Mouse (Mus musculus) intestine, embryonic 14.5 days (tissue): ENCODE measurements around the gene Sh3bp2. TPM values are rescaled to one million over a fixed set of nuclear protein-coding genes. Genes with fewer than 3 reads are reported as not detected.
"Not testable (repeated sequence)": the region's sequence is repeated elsewhere in the genome, so short reads cannot be mapped to it uniquely, and the experiment has no call there.

Experiments
- ATAC-seq: fragments of 200-750 bp; cut with Nextera tagmentation; replicated peaks from 2 replicates; pipeline ENCODE4 v1.8.0; 2017; ENCODE audit warnings: low read depth, moderate number of reproducible peaks, moderate TSS enrichment, moderate library complexity; ENCODE audit not compliant: low FRiP score, low TSS enrichment
- DNase-seq: peaks from one replicate; pipeline ENCODE4 v3.0.0-alpha.2; 2018; ENCODE audit warnings: low spot score
- H3K27ac ChIP-seq: fragments of 300-500 bp; sonication (generic); 2 replicates; pipeline ENCODE4 v1.5.1; 2014; ENCODE audit warnings: low read depth, mild to moderate bottlenecking, control low read depth
- H3K27me3 ChIP-seq: fragments of 300-500 bp; sonication (generic); replicated peaks from 2 replicates; pipeline ENCODE4 v1.6.1; 2014; ENCODE audit warnings: low read length, control low read depth; ENCODE audit not compliant: control insufficient read depth, insufficient read depth
- H3K36me3 ChIP-seq: fragments of 300-500 bp; sonication (generic); 2 replicates; pipeline ENCODE4 v1.6.1; 2014; ENCODE audit warnings: low read length, control low read depth; ENCODE audit not compliant: control insufficient read depth, insufficient read depth
- H3K4me1 ChIP-seq: fragments of 300-500 bp; sonication (generic); replicated peaks from 2 replicates; pipeline ENCODE4 v1.6.1; 2014; ENCODE audit warnings: low read length, control low read depth, mixed read lengths; ENCODE audit not compliant: control insufficient read depth, insufficient read depth
- H3K4me2 ChIP-seq: fragments of 300-500 bp; sonication (generic); 2 replicates; pipeline ENCODE4 v1.6.1; 2014; ENCODE audit warnings: low read length
- H3K4me3 ChIP-seq: fragments of 300-500 bp; sonication (generic); 2 replicates; pipeline ENCODE4 v1.5.1; 2014; ENCODE audit warnings: low read depth, low read length, control low read depth, mixed read lengths
- H3K9ac ChIP-seq: fragments of 300-500 bp; sonication (generic); 2 replicates; pipeline ENCODE4 v1.6.1; 2014; ENCODE audit warnings: mild to moderate bottlenecking, low read length
- H3K9me3 ChIP-seq: fragments of 300-500 bp; sonication (generic); 2 replicates; pipeline ENCODE4 v1.6.1; 2016; ENCODE audit warnings: low read length, control low read depth; ENCODE audit not compliant: control insufficient read depth
- WGBS: fragments of 180-500 bp; shearing (Covaris S2); extraction: QIAGEN DNeasy Blood & Tissue Kit; methylation state at CpG from one replicate; pipeline ENCODE4 v1.1.7; 2014; 5-methylcytosine and 5-hydroxymethylcytosine counted together
- polyA plus RNA-seq: library from polyadenylated mRNA; unstranded; fragments of >200 nt; fragmentation: Nextera tagmentation; extraction: Ambion mirVana; gene quantifications from 2 replicates; pipeline ENCODE4 v1.2.1, GENCODE M21; 2014

Gene Sh3bp2
- polyA plus RNA-seq, 1 experiment from 2014 or later = 7.7 TPM

DNA sequence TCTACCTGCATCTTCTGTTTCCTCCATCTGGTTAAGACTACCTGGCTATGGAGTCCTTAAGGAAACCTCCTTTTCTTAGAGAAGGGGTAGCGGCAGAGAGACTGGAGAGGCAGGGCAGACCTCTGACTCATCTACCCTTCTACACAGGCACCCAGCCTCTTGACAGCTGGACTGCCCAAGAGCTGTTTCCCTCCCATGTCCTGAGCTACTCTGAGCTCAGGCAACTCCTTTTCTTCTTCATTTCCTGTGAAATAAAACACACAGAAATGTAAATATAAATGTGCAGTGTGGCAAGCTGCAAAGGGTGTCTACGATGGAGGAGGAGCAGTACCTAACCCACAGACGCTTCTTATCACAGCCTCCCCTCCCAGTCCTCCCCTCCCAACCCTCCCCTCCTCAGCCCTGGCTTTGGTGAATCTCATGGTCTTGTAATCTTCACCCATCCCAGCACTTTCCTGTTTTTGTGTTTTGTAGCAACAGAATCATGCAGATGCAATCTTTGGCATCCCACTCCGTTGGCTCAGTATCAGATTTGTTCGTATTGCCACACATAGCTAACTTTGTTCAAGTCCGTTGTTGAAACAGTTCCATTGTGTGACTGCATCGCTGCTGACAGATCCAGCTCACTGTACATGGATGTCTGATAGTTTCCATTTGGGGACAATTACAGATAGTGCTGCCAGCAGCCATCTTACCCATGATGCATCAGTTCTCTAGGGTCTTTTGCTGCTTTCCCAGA lies 40.1 kb downstream of the Sh3bp2 start:
- no peak for DNase-seq
- no peak overlapping the region for H3K9ac ChIP-seq
- 60% methylated on average over 7 of the region's 7 CpGs for WGBS
- H3K4me3 ChIP-seq = no peak overlapping the region
- no peaks in the 10 kb centered on the region; the same call in 1 of the 2 replicates for H3K4me1 ChIP-seq
- no peak for ATAC-seq
- peaks cover 25% of the 10 kb centered on the region for H3K36me3 ChIP-seq
- H3K9me3 ChIP-seq = no peaks in the 10 kb centered on the region
- peak overlapping the region; percentile 43 for H3K27ac ChIP-seq
- H3K4me2 ChIP-seq = no peak overlapping the region
- H3K27me3 ChIP-seq = no peaks in the 10 kb centered on the region

DNA sequence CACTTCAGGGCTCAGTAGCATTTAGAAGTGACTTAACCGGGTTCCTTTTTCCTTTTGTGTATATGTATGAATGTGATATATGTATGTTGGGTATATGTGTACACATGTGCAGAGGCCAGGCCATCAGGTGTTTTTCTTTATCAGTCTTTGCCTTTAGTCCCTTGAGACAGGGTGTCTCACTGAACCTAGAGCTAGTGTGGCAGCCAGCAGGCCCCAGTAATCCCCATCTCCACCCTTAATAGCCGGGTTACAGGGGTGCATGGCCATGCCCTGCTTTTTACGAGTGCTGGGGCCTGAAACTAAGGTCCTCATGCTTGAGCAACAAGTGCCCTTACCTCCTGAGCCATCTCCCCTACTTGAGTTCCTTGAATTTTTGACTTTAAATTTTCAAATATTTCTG lies 45.9 kb downstream of the Sh3bp2 start:
- Histone ChIP-seq H3K27me3 (no peaks in the 10 kb centered on the region), H3K9me3 (no peaks in the 10 kb centered on the region), H3K36me3 (no peaks in the 10 kb centered on the region), H3K9ac (no peak overlapping the region), H3K4me3 (no peak overlapping the region), H3K27ac (no peak overlapping the region), H3K4me2 (no peak overlapping the region), H3K4me1 (peaks cover 11% of the 10 kb centered on the region)
- WGBS = 83% methylated on average over 3 of the region's 3 CpGs
- DNase-seq (no peak), ATAC-seq (no peak)

DNA sequence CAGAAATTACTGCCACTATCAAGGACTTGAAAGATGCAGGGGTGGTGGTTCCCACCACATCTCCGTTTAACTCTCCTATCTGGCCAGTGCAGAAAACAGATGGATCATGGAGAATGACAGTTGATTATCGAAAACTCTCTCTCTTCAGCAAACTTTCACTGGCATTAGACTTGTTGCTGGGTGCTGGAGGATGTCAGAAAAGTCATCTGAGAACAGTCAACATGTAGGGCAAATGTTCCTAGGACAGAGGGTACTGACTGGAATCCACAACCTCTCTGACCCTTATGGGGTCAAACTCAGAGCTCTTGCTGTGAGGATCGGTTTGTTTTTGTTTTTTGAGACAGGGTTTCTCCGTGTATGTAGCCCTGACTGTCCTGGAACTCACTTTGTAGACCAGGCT lies 46.9 kb downstream of the Sh3bp2 start:
- DNase-seq, H3K36me3 ChIP-seq, H3K9me3 ChIP-seq, H3K27me3 ChIP-seq, ATAC-seq: not testable (repeated sequence)
- peaks cover 11% of the 10 kb centered on the region for H3K4me1 ChIP-seq
- peak overlapping the region; percentile 92 for H3K4me3 ChIP-seq
- peak overlapping the region; percentile 96; the same call in 1 of the 2 replicates for H3K9ac ChIP-seq
- peak overlapping the region; percentile 63 for H3K4me2 ChIP-seq
- 45% methylated on average over 3 of the region's 4 CpGs for WGBS
- H3K27ac ChIP-seq = peak overlapping the region; percentile 86

DNA sequence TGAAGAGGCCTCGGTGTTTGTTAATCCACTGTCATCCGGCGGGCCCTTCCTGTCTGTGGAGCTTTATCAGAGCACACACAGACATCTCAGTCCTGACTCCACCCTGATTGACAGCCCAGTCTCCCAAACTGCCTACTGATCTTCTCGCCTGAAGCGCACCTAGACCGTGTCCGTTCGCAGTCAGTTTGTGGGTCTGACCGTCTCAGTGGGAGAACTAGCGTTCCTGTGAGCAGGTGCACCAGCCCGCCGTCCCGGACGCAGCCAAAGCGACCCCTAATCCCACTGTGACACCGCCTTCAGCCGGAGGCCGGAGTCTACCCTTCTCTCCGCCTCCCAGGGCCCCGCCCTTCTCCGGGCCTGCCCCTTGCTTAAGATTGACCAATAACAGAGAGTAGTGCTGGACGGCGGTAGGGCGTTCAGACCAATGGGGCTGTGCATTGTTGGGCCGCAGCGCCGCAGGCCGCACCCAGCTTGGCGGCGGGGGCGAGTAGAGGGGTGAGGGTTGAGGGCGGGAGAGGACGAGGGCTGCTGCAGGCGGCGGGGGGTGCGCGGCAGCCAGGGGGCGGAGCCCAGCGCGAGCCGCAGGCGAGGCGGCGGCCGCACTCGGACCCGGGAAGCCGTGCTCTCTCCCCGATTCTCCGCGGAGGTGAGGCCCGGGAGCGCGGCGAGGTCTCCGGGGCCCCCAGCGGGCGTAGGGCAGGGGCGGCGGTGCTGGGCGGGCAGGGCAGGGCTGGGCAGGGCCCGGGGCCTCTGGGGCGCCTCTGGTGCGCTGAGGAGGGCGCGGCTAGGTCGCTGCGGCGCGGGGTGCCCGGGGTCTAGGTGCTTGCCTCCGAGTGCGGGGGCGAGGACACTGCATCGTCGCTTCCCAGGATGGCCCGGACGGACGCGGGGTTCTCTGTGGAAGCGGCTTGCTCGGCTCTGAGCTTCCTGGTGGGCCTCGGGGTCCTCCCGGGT lies 47.9 kb downstream of the Sh3bp2 start, which contains the start of gene Add1:
Gene Add1 (plus strand): TSS at position 397 of the 954 bp plus-strand sequence.
- Histone ChIP-seq H3K4me1 (peaks cover 11% of the 10 kb centered on the region), H3K9me3 (no peaks in the 10 kb centered on the region), H3K27ac (peak within 1 kb of the TSS; percentile 86), H3K36me3 (no peaks in the 10 kb centered on the region), H3K4me2 (peak within 1 kb of the TSS; percentile 83), H3K27me3 (no peaks in the 10 kb centered on the region), H3K4me3 (peak within 1 kb of the TSS; percentile 92), H3K9ac (peak within 1 kb of the TSS; percentile 96)
- WGBS = under 1% methylated on average over 80 of the region's 84 CpGs
- peak; percentile 100 for ATAC-seq
- DNase-seq = peak; percentile 98

DNA sequence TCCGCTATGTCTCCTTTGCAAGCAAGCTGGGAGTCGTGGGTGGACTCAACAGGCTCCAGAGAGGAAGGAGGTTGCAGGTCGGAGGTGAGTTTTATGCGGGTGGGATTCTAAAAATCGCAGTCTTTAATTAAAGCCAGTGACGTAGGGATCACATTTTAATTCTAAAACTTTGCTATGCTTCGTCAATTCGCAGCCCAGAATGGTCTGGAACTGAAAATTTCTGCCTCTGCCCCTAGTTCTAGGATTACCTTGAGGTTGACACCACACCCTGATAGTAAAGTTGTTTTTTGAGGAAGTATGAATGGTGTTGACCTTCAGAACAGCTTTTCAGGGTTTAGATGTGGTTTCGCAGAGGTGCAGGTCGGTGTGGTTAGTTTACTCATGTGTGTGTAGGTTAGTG lies 49.1 kb downstream of the Sh3bp2 start:
- Histone ChIP-seq H3K9ac (peak overlapping the region; percentile 96), H3K36me3 (no peaks in the 10 kb centered on the region), H3K27me3 (no peaks in the 10 kb centered on the region), H3K27ac (peak overlapping the region; percentile 86; the same call in 1 of the 2 replicates), H3K9me3 (no peaks in the 10 kb centered on the region), H3K4me1 (peaks cover 11% of the 10 kb centered on the region), H3K4me3 (peak overlapping the region; percentile 92), H3K4me2 (peak overlapping the region; percentile 83)
- 35% methylated on average over 10 of the region's 10 CpGs for WGBS
- DNase-seq = no peak
- no peak for ATAC-seq

DNA sequence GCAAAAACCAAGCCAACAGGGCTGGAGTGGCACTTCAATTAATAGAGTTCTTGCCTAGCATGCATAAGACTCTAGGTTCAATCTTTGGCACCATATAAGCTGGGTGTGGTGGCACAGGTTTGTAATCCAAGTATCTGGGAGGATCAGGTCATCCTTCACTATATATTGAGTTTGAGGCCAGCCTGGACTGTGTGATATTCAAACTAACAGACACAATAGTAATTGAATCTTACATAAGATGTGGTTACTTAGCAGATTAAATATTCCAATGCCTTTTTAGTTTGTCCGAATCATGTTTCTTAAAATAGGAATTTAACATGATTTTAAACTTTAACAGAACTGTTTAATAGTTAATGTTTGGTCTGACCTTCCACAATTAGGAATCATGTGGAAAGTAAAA lies 50.6 kb downstream of the Sh3bp2 start:
- peaks cover 11% of the 10 kb centered on the region for H3K4me1 ChIP-seq
- no peaks in the 10 kb centered on the region for H3K36me3 ChIP-seq
- H3K4me3 ChIP-seq = no peak overlapping the region
- no peak overlapping the region for H3K27ac ChIP-seq
- no peaks in the 10 kb centered on the region for H3K27me3 ChIP-seq
- H3K9ac ChIP-seq = no peak overlapping the region
- ATAC-seq = no peak
- 88% methylated on average over 1 of the region's 1 CpGs for WGBS
- no peak for DNase-seq
- H3K9me3 ChIP-seq = no peaks in the 10 kb centered on the region
- no peak overlapping the region for H3K4me2 ChIP-seq

DNA sequence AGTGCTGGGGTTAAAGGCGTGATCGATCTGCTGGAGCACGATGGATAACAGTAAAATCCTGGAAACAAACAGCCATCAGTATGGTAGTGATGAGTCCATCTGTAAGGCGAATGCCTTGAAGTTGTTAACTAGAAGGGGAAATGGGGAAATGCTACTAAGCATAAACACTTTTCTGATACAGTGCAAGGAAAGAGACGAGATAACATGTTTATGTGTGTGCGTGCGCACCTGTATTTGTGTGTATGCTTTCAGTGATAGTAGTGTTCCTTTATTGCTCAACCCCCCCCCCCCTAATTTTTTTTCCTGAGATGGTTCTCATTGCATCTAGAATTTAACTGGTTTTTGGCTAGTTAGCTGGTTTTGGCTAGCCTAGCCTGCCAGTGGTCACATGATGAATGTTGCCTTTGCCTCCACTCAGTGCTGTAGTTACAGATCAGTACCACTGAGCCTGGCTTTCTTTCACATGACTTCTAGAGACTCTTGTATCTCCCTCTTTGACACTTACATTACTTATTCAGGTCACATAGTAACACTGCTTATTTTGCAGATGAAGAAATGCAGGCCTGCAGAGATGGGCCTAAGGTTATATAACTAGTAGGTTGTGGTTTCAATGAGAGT lies 52.5 kb downstream of the Sh3bp2 start:
- H3K36me3 ChIP-seq = no peaks in the 10 kb centered on the region
- H3K4me2 ChIP-seq = no peak overlapping the region
- ATAC-seq (no peak), DNase-seq (no peak)
- H3K4me1 ChIP-seq = peaks cover 11% of the 10 kb centered on the region
- H3K9ac ChIP-seq = no peak overlapping the region
- WGBS = 95% methylated on average over 7 of the region's 7 CpGs
- H3K4me3 ChIP-seq = no peak overlapping the region
- H3K27me3 ChIP-seq = no peaks in the 10 kb centered on the region
- H3K9me3 ChIP-seq = no peaks in the 10 kb centered on the region
- H3K27ac ChIP-seq = no peak overlapping the region

DNA sequence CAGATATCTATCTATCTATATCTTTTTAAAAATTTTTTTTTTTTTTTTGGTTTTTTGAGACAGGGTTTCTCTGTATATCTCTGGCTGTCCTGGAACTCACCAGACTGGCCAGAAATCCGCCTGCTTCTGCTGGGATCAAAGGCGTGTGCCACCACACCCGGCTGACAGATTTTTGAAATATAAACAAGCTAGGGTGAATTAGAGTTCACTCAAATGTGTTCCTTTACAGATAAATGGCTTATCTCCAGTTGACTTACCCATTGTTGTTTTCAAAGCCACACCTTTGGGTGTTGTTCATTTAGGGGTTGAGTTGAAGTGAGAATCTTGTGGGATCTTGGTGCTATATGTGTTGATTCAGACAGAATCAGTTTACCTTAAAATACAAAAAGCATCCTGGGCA lies 53.7 kb downstream of the Sh3bp2 start:
- Histone ChIP-seq H3K9ac (no peak overlapping the region), H3K4me1 (peaks cover 11% of the 10 kb centered on the region), H3K9me3 (no peaks in the 10 kb centered on the region), H3K27me3 (no peaks in the 10 kb centered on the region), H3K27ac (no peak overlapping the region), H3K4me3 (no peak overlapping the region), H3K36me3 (0 out of 2 replicates have a peak, but pooled peaks cover 4% of the 10 kb centered on the region), H3K4me2 (no peak overlapping the region)
- no peak for ATAC-seq
- WGBS = 54% methylated on average over 3 of the region's 3 CpGs
- no peak for DNase-seq
